Mouse (Mus musculus): ENCODE measurements at regions not wholly inside any gene's neighbourhood (a gene's known extent, or its start where the extent isn't known, plus 50 kb on each side); places are given as distances from the start of the nearest gene placed in this dataset.

DNA sequence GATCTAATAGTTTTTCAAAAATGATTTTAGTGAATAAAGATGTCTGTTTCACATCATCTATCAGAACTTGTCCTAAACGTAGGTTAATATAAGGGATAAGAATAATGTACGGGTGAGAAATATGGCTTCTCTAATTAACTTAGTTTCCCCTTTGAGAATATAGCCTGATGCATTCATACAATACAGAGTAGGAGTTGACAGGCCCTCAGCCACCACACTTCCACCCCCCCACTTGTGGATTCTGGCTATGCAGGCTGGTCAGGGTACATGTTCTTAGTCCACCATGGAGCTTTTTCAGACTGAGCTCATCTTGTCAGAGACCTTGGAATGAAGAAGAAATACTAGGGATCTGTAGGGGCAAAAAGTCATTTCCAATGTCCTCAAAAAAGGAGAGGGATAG is 80.1 kb downstream of the Anxa1 start:
- ATAC-seq (replicated peaks; ENCODE audit: low read depth, poor library complexity, severe bottlenecking) = no peak

DNA sequence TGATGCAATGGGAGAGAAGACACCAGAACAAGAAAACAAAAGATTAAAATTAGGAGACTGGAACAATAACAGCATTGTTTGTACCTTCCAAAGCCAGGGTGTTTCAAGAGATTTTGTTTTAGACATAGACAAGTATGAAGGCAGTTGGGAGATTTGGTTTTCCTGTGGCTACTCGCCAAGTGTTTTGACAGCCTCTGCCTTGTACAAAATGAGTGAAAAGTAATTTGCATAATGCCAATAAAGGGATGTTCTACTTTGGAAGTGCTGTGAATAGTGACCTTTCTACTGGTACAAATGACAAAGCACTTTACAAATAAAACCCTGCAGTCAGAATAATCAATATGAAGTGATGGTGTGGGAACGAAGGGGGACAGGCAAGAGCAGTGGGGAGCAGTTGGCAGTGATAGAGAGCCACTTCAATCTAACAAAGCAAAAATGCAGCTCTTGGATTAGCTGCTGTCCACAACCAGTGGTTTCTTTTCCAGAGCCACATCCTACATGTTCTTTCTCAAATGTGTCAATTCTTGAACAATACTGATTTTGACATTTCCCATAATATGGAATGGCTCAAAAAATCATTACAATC is 90.6 kb downstream of the Anxa1 start:
- ATAC-seq (replicated peaks; ENCODE audit: low read depth, poor library complexity, severe bottlenecking) = no peak

GRCm38 (mm10) chr19:20298431-20298830 is 92.3 kb downstream of the Anxa1 start:
- ATAC-seq (replicated peaks; ENCODE audit: low read depth, poor library complexity, severe bottlenecking) = no peak

GRCm38 (mm10) chr19:20285188-20285587 is 105.6 kb downstream of the Anxa1 start:
- no peak for ATAC-seq (replicated peaks; ENCODE audit: low read depth, poor library complexity, severe bottlenecking)

DNA sequence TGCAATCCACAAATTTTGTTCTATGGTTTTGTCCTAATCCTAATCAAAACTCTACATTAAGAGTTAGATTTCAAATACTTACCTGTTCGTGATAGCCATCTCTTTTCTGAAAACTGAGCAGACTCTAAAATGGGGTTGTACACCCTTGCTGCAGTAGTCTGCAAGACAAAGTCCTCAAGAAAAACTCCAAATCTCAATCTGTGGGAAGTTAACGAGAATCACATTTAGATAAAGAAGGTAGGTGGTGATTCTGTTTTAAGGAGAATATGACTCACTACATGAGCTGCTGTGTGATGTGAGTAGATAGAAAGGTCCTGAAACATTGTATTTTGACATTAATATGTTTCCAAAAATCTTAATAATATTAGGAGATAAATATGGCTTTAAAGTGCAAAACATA is 107.6 kb downstream of the Anxa1 start:
- ATAC-seq (replicated peaks; ENCODE audit: low read depth, poor library complexity, severe bottlenecking) = no peak

DNA sequence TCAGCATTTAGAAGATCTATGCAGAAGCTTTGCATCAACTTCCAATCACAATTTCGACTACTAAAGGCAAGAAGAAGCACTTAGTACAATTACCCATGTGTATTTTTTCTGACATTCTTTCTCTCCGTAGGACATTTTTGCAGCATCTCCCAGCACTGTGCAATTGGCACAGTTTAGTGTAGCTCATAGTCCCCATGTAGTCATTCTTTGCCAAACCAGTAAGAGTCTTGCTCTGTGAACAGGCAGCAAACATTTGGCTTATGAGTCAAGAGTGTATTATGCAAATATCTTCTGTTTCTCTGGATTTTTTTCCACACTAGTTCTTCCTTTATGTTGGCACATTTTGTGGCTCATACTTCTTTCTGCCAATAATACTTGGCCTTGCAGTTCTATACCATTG is 129.2 kb downstream of the Anxa1 start:
- no peak for ATAC-seq (replicated peaks; ENCODE audit: low read depth, poor library complexity, severe bottlenecking)

GRCm38 (mm10) chr19:20252151-20252550 is 138.6 kb downstream of the Anxa1 start:
- no peak for ATAC-seq (replicated peaks; ENCODE audit: low read depth, poor library complexity, severe bottlenecking)

GRCm38 (mm10) chr19:20243817-20244216 is 146.9 kb downstream of the Anxa1 start:
- no peak for ATAC-seq (replicated peaks; ENCODE audit: low read depth, poor library complexity, severe bottlenecking)

DNA sequence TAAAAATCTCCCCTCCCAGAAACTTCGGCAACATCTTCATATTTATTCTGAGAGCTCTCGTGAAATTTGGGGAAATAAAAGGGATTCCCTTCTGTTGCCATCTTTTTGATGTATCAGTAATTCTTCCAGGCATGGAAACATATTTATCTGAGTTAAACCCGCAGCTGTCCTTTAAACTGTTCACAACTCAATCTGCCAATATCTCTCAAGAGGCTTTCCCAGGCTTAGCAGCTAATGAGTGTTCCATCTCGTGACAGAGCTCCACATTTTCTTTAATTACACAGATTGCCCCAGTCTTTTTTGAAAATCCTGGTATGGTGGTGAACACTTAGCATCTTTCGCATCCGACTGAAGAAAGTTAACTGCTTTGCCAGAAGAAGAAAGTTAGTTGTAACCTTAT is 149.5 kb downstream of the Anxa1 start:
- no peak for ATAC-seq (replicated peaks; ENCODE audit: low read depth, poor library complexity, severe bottlenecking)

DNA sequence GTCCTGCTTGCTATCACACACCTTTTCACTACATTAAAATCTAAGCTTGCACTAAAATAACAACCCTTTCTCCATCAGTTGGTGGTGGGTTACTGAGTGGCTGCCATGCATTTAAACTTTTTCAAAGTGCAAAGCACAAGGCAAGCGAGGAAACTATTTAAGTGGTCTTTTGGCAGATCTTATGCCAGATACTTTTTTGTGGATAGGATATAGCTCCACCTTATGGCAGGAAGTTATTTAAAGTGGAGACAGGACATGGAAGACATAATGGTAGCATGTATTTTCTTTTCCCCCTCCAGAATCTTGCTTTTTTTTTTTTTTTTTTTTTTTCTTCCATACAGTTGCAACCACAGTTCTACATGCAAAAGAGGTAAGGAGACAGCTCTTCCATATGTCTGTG is 150.3 kb downstream of the Anxa1 start:
- ATAC-seq (replicated peaks; ENCODE audit: low read depth, poor library complexity, severe bottlenecking) = no peak

- ATAC-seq (replicated peaks; ENCODE audit: low read depth, poor library complexity, severe bottlenecking) = no peak
Measured at GRCm38 (mm10) chr19:20239396-20239795, 151.3 kb downstream of the Anxa1 start.

- no peak for ATAC-seq (replicated peaks; ENCODE audit: low read depth, poor library complexity, severe bottlenecking)
Measured at GRCm38 (mm10) chr19:20226756-20227155, 164.0 kb downstream of the Anxa1 start.

DNA sequence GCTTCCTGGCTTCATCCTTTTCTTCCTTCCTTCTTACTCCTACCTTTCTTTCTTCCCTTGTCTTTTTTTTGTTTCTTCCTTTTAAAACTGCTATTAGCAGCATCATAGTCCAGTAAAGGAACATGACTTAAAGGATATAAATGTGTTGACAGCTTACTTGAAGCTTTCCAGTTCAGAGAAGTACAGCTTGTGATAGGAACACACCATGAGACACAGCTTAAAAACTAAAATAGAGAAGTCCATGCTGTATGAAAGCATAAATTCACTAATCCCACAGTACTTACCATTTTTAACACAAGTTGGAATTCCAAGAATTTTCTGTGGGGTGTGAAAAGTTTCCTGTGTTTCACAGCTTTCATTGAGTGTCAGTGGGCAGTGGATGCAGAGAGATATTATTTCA is 173.4 kb downstream of the Anxa1 start:
- ATAC-seq (replicated peaks; ENCODE audit: low read depth, poor library complexity, severe bottlenecking) = no peak

DNA sequence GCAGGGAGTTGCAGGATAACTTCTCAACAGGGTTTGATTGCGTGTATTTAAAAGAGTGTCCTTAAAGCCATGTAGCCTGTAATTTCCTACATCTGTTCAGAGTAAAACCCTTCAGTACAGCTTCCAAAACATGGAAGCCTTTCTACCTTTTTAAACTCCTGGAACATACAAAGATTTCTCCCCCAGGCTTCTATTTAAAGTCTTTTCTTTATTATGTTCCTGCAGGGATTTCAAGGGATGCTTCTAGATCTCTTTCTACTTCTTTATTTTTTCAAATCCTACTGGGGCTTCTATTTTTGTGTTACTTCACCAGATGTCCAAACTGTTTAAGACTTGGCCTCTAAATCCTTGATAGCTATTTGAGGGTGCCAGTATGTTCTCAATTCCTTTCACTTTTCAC is 196.2 kb downstream of the Anxa1 start:
- no peak for ATAC-seq (replicated peaks; ENCODE audit: low read depth, poor library complexity, severe bottlenecking)

GRCm38 (mm10) chr19:20181854-20182253 is 208.9 kb downstream of the Anxa1 start:
- ATAC-seq (replicated peaks; ENCODE audit: low read depth, poor library complexity, severe bottlenecking) = no peak

DNA sequence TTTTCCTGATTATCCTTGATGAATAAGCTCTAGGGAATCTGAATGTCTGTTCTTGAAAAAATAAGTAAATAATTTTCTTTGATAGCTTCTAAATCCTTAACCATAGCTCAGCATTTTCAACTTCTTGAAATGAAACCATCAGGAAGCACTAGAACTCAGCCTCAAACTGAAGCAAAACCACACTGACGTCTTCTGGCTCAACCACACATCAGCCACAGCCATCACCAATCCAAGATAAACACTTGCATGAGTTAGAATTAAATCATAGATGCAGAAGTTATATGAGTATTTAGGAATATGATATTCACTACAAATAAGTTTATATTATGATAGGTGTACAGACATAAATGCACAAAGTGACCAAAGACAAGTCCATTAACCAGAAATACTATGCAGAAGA is 229.2 kb downstream of the Anxa1 start:
- 0 out of 2 replicates have a peak, but pooled peaks have one; percentile 25 for ATAC-seq (replicated peaks; ENCODE audit: low read depth, poor library complexity, severe bottlenecking)

DNA sequence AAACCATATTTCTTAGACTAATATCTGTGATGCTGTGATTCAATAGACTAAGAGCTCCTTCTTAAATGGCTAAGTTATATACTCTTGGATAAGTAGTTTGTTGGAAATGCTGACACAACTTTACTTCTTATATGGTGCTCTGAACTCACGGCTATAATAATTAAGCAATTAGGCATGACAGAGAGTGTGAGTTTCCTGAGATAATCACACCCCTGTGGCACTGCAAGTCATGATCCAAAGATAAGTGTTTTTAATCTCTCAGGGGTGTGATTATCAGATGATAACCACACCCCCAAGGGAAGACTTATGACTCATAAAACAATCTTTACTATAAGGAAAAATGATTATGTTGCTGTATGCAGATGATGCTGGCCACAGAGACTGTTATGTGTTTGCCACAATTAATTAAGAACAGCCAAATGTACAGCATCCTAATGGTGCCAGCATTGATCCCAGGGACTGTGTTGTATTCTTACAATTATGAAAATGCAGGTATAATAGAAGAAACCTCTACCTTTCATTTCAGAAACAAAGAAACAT is 234.3 kb downstream of the Anxa1 start:
- ATAC-seq (replicated peaks; ENCODE audit: low read depth, poor library complexity, severe bottlenecking) = no peak

DNA sequence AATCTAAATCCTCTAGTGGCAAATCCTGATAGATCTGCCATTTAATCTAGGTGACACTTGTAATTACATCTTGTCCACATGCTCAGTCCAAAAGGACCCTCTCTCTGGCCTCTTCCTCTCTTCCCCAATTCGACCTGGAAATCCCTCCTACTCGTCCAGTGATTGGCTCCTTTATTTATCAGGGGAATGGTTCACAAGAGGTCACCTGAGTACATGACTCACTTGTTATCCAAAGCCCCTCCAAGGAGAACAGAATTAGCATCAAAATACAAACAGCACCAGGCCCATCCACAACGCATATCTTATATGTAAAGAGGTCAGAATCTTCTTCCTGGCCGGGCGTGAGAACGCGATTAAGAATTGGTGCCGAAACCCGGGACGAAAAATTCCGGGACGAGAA is 251.2 kb downstream of the Anxa1 start:
- no peak for ATAC-seq (replicated peaks; ENCODE audit: low read depth, poor library complexity, severe bottlenecking)

- no peak for ATAC-seq (replicated peaks; ENCODE audit: low read depth, poor library complexity, severe bottlenecking)
Measured at GRCm38 (mm10) chr19:20123546-20124195, 267.1 kb downstream of the Anxa1 start.

GRCm38 (mm10) chr19:20122475-20122874 is 268.3 kb downstream of the Anxa1 start:
- no peak for ATAC-seq (replicated peaks; ENCODE audit: low read depth, poor library complexity, severe bottlenecking)

GRCm38 (mm10) chr19:20114237-20114636 is 276.5 kb downstream of the Anxa1 start:
- no peak for ATAC-seq (replicated peaks; ENCODE audit: low read depth, poor library complexity, severe bottlenecking)
